Mouse (Mus musculus) stomach, postnatal 0 days (tissue): ENCODE results near the gene Mypop. TPM values are rescaled to one million over a fixed set of nuclear protein-coding genes. Genes with fewer than 3 reads are reported as not detected.

Experiments used
- ATAC-seq: fragments of 200-750 bp; cut with Nextera tagmentation; 2 replicates; pipeline ENCODE4 v1.8.0; 2017; ENCODE audit not compliant: low FRiP score, low TSS enrichment
- DNase-seq: peaks from one replicate; pipeline ENCODE4 v3.0.0-alpha.2; 2016; ENCODE audit warnings: low spot score
- H3K27ac ChIP-seq: fragments of 300-500 bp; sonication (generic); replicated peaks from 2 replicates; pipeline ENCODE4 v1.5.1; 2014; ENCODE audit warnings: mild to moderate bottlenecking, control low read depth
- H3K27me3 ChIP-seq: fragments of 300-500 bp; sonication (generic); 2 replicates; pipeline ENCODE4 v1.6.1; 2014; ENCODE audit warnings: low read length; ENCODE audit not compliant: control insufficient read depth, insufficient read depth
- H3K36me3 ChIP-seq: fragments of 300-500 bp; sonication (generic); 2 replicates; pipeline ENCODE4 v1.6.1; 2014; ENCODE audit warnings: low read length, mixed read lengths; ENCODE audit not compliant: control insufficient read depth, insufficient read depth
- H3K4me1 ChIP-seq: fragments of 300-500 bp; sonication (generic); replicated peaks from 2 replicates; pipeline ENCODE4 v1.6.1; 2014; ENCODE audit warnings: antibody characterized with exemption; ENCODE audit not compliant: control insufficient read depth, insufficient read depth
- H3K4me2 ChIP-seq: fragments of 300-500 bp; sonication (generic); replicated peaks from 2 replicates; pipeline ENCODE4 v1.6.1; 2014; ENCODE audit warnings: low read depth, mild to moderate bottlenecking, control low read depth, moderate library complexity
- H3K4me3 ChIP-seq: fragments of 300-500 bp; sonication (generic); 2 replicates; pipeline ENCODE4 v1.5.1; 2014; ENCODE audit warnings: low read depth, low read length, control low read depth
- H3K9ac ChIP-seq: fragments of 300-500 bp; sonication (generic); 2 replicates; pipeline ENCODE4 v1.6.1; 2014; ENCODE audit warnings: mild to moderate bottlenecking, low read length, control low read depth, mixed read lengths
- H3K9me3 ChIP-seq: fragments of 300-500 bp; sonication (generic); 2 replicates; pipeline ENCODE4 v1.6.1; 2016; ENCODE audit warnings: low read length; ENCODE audit not compliant: control insufficient read depth
- CTCF ChIP-seq: IDR thresholded peaks from 2 replicates; pipeline ENCODE4 v1.5.1; 2016; ENCODE audit warnings: antibody characterized with exemption, low read depth, mild to moderate bottlenecking, moderate library complexity
- EP300 ChIP-seq: optimal IDR thresholded peaks from 2 replicates; pipeline ENCODE3; 2016; ENCODE audit warnings: antibody characterized with exemption
- WGBS: fragments of 180-500 bp; shearing (Covaris S2); extraction: QIAGEN DNeasy Blood & Tissue Kit; methylation state at CpG from one replicate; pipeline ENCODE4 v1.1.7; 2014; 5-methylcytosine and 5-hydroxymethylcytosine counted together
- polyA plus RNA-seq: library from polyadenylated mRNA; unstranded; fragments of >200 nt; fragmentation: Nextera tagmentation; extraction: Ambion mirVana; gene quantifications from 2 replicates; pipeline ENCODE4 v1.2.1, GENCODE M21; 2015

The Mypop gene
- polyA plus RNA-seq, 1 experiment from 2014 or later = 1.4 TPM

DNA sequence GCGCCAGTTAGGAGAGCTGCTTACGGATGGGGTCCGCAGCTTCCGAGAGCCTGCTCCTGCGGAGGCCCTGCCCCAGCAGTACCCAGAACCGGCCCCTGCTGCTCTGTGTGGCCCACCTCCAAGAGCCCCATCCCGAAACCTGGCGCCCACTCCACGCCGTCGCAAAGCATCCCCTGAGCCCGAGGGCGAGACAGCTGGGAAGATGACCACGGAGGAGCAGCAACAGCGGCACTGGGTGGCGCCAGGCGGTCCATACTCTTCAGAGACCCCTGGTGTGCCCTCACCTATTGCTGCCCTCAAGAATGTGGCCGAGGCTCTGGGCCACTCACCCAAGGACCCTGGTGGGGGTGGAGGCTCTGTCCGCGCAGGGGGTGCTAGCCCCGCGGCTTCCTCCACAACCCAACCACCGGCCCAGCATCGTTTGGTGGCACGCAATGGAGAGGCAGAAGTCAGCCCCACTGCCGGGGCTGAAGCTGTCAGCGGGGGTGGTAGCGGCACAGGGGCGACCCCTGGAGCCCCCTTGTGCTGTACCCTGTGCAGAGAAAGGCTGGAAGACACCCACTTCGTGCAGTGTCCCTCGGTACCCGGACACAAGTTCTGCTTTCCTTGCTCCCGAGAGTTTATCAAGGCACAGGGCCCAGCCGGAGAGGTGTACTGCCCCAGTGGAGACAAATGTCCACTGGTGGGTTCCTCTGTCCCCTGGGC lies 14.5 kb downstream of the Mypop start:
- Histone ChIP-seq H3K9me3 (no peaks in the 10 kb centered on the region), H3K4me1 (peaks cover 10% of the 10 kb centered on the region), H3K27me3 (no peaks in the 10 kb centered on the region), H3K4me3 (peak overlapping the region; percentile 80; the same call in 1 of the 2 replicates), H3K36me3 (no peaks in the 10 kb centered on the region), H3K27ac (no peak overlapping the region), H3K9ac (peak overlapping the region; percentile 79), H3K4me2 (peak overlapping the region; percentile 94)
- TF ChIP-seq CTCF (peak; percentile 12; the same call in 1 of the 2 replicates), EP300 (no peak)
- DNase-seq (no peak), ATAC-seq (no peak)
- 71% methylated on average over 34 of the region's 34 CpGs for WGBS

DNA sequence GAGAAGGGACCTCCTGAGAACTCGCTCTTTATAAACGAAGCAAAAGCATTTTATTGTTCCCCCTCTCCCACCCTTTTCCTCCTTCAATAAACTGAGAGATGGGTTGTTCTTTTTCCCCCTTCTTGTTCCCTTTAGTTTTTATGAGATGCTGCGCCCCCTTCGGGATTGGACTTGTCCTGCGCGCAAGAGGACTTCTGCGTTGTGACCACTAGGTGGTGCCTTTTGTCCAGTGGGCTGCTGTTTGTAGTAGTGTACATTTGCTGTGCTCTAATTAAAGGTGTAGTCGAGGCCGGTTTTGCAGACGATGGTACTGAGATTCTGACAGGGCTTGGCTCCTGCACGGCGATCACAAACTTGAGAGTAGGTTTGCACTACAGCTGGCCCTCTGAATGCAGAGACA lies 15.4 kb downstream of the Mypop start:
- DNase-seq (peak; percentile 90), ATAC-seq (peak; percentile 24; the same call in 1 of the 2 replicates)
- Histone ChIP-seq H3K4me2 (peak overlapping the region; percentile 94; the same call in 1 of the 2 replicates), H3K27me3 (no peaks in the 10 kb centered on the region), H3K27ac (peak overlapping the region; percentile 85), H3K36me3 (no peaks in the 10 kb centered on the region), H3K9me3 (no peaks in the 10 kb centered on the region), H3K9ac (no peak overlapping the region), H3K4me1 (peaks cover 10% of the 10 kb centered on the region; the same call in 1 of the 2 replicates), H3K4me3 (no peak overlapping the region)
- TF ChIP-seq CTCF = peak; percentile 100
- TF ChIP-seq EP300 = no peak
- 4% methylated on average over 12 of the region's 12 CpGs for WGBS

DNA sequence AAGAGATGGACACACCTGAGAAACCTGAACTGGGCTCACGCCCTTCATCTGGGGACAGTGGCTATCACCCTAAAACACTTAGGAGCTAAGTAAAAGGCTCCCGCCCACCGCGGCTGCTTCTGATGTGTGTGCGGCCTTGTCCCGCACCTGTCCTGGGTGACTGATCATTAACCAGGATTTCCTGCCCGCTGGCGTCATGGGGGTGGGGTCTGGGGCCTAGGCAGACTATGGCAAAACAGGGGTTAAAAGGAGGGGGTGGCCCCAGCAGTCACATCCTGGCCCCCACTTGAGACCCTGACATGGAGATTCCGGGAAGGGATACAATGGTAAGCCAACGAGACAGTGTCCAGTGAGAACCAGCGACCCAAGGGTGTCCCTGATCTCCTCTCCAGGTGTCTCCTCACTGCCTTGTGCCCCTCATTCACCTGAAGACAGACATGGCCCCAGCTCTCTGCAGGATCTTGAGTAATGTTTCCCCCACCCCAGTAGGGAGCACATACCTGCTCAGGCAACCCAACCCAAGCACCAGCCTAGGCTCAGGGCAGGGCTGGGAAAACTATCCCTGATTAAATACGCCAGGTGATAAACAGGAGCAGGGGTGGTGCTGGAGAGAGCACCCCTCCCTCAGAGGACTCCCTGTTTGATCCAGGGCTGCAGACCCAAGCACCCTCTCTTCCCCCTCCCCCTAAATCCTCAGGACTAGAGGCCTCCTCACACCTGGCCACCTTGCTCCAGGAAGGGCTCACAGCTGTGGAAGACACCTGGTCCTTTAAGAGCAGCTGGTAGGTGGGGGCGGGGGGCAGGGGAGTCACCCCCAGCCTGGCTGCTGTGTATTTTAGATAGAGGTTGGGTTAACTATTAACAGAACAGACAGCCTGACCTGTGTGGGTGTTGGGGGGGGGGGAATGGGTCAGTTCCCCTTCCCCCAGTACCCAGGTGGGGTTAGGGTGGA lies 16.3 kb downstream of the Mypop start:
- H3K9me3 ChIP-seq = no peaks in the 10 kb centered on the region
- H3K27me3 ChIP-seq = no peaks in the 10 kb centered on the region
- 48% methylated on average over 13 of the region's 13 CpGs for WGBS
- peak overlapping the region; percentile 38; the same call in 1 of the 2 replicates for H3K9ac ChIP-seq
- peak overlapping the region; percentile 85 for H3K27ac ChIP-seq
- no peak overlapping the region for H3K4me3 ChIP-seq
- peaks cover 7% of the 10 kb centered on the region; the same call in 1 of the 2 replicates for H3K4me1 ChIP-seq
- TF ChIP-seq EP300 (no peak), CTCF (no peak)
- peak; percentile 85 for DNase-seq
- H3K4me2 ChIP-seq = peak overlapping the region; percentile 34; the same call in 1 of the 2 replicates
- H3K36me3 ChIP-seq = no peaks in the 10 kb centered on the region
- ATAC-seq = peak; percentile 41

DNA sequence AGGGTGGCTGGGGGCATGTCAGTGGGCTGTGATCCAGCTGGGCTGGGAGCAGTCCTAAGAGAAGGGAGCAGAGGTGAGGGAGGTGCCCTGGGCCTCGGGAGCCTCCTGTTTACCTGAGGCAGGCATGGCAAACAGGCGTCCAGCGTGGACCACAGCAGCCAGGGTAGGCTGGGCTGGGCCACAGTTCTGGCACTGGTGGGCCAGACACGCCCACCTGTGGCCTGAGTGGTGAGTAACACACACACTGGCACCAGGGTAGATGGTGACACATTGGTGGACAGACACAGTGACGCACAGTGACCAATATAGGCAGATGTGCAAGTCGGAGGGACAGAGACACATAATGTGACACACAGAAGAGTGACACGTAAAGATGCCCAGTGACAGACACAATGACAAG lies 19.5 kb downstream of the Mypop start:
- H3K9me3 ChIP-seq = no peaks in the 10 kb centered on the region
- no peaks in the 10 kb centered on the region for H3K36me3 ChIP-seq
- no peak overlapping the region for H3K9ac ChIP-seq
- no peak overlapping the region for H3K4me2 ChIP-seq
- H3K27me3 ChIP-seq = no peaks in the 10 kb centered on the region
- no peak overlapping the region for H3K4me3 ChIP-seq
- 65% methylated on average over 7 of the region's 7 CpGs for WGBS
- no peak overlapping the region; the same call in 1 of the 2 replicates for H3K27ac ChIP-seq
- TF ChIP-seq EP300 (no peak), CTCF (no peak)
- DNase-seq (peak; percentile 81), ATAC-seq (peak; percentile 58)
- H3K4me1 ChIP-seq = 0 out of 2 replicates have a peak, but pooled peaks cover 2% of the 10 kb centered on the region

DNA sequence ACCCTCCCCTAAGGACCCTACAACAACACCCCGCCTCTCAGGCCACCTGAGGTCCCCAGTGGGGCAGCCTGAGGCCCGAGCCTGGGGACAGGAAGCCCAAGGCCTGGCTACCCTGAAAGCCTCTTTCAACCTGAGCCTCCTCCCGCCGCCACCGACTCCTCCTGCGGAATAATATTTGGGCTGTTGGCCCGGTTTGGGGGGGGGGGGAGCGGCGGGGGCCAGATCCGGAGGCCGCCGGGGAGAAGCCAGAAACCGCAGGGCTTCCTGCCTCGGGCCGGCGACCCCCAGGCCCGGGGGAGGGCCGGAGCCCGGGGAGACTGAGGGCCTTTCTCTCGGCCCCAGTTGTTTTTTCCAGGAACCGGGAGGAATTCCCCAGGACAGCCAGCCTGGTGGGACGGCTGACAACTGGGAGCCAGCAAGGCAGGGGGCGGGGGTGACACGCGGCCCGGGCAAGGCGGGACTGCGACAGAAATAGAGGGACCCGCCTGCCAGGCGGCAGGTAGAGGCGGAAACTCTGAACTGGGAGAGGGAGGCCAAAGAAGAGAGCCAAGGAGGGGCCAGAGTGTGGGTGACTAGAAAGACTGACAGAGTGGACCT lies 21.1 kb downstream of the Mypop start:
- peak overlapping the region; percentile 75 for H3K9ac ChIP-seq
- no peaks in the 10 kb centered on the region for H3K4me1 ChIP-seq
- no peaks in the 10 kb centered on the region for H3K9me3 ChIP-seq
- H3K36me3 ChIP-seq = no peaks in the 10 kb centered on the region
- H3K27ac ChIP-seq = peak overlapping the region; percentile 77
- ATAC-seq = peak; percentile 53
- no peak for TF ChIP-seq EP300
- TF ChIP-seq CTCF = no peak
- peak; percentile 80 for DNase-seq
- peak overlapping the region; percentile 67 for H3K4me2 ChIP-seq
- 1% methylated on average over 31 of the region's 31 CpGs for WGBS
- no peaks in the 10 kb centered on the region for H3K27me3 ChIP-seq
- H3K4me3 ChIP-seq = peak overlapping the region; percentile 30
